Mouse (Mus musculus): ENCODE results near the gene Bag6. TPM values are rescaled to one million over a fixed set of nuclear protein-coding genes. Genes with fewer than 3 reads are reported as not detected.

Gene Bag6
- polyA plus RNA-seq, 1 experiment from 2014 or later, result 75.7 TPM

- Histone ChIP-seq H3K4me1 (ENCODE audit: control insufficient read depth, insufficient read depth, low read length) (no peaks in the 10 kb centered on the region), H3K27me3 (ENCODE audit: control insufficient read depth, insufficient read depth, low read depth, low read length) (no peaks in the 10 kb centered on the region), H3K9me3 (replicated peaks; ENCODE audit: control insufficient read depth, low read length, poor library complexity, severe bottlenecking) (no peaks in the 10 kb centered on the region), H3K27ac (ENCODE audit: low read length) (no peak overlapping the region), H3K9ac (ENCODE audit: low read depth, low read length) (no peak overlapping the region), H3K4me3 (ENCODE audit: low read depth, low read length) (no peak overlapping the region), H3K36me3 (ENCODE audit: control insufficient read depth, insufficient read depth, low read length) (peaks cover 50% of the 10 kb centered on the region), H3K4me2 (ENCODE audit: low read length) (no peak overlapping the region)
- ATAC-seq, result no peak
- WGBS, result 79% methylated on average over 12 of the region's 12 CpGs
These were observed 38.4 kb upstream of the Bag6 start for GRCm38 (mm10) chr17:35096597-35096996.

- Histone ChIP-seq H3K4me3 (ENCODE audit: low read depth, low read length) (no peak overlapping the region), H3K9ac (ENCODE audit: low read depth, low read length) (no peak overlapping the region), H3K27ac (ENCODE audit: low read length) (no peak overlapping the region), H3K9me3 (replicated peaks; ENCODE audit: control insufficient read depth, low read length, poor library complexity, severe bottlenecking) (no peaks in the 10 kb centered on the region), H3K4me2 (ENCODE audit: low read length) (no peak overlapping the region), H3K27me3 (ENCODE audit: control insufficient read depth, insufficient read depth, low read depth, low read length) (no peaks in the 10 kb centered on the region), H3K36me3 (ENCODE audit: control insufficient read depth, insufficient read depth, low read length) (peaks cover 51% of the 10 kb centered on the region), H3K4me1 (ENCODE audit: control insufficient read depth, insufficient read depth, low read length) (no peaks in the 10 kb centered on the region)
- no peak for ATAC-seq
- WGBS, result 69% methylated on average over 12 of the region's 12 CpGs
These were observed 37.8 kb upstream of the Bag6 start for GRCm38 (mm10) chr17:35097164-35097655.

GRCm38 (mm10) chr17:35100196-35100765, 34.7 kb upstream of the Bag6 start:
- Histone ChIP-seq H3K9ac (ENCODE audit: low read depth, low read length) (no peak overlapping the region), H3K4me1 (ENCODE audit: control insufficient read depth, insufficient read depth, low read length) (no peaks in the 10 kb centered on the region), H3K36me3 (ENCODE audit: control insufficient read depth, insufficient read depth, low read length) (peaks cover 48% of the 10 kb centered on the region), H3K9me3 (replicated peaks; ENCODE audit: control insufficient read depth, low read length, poor library complexity, severe bottlenecking) (no peaks in the 10 kb centered on the region), H3K4me3 (ENCODE audit: low read depth, low read length) (no peak overlapping the region), H3K27ac (ENCODE audit: low read length) (no peak overlapping the region), H3K27me3 (ENCODE audit: control insufficient read depth, insufficient read depth, low read depth, low read length) (no peaks in the 10 kb centered on the region), H3K4me2 (ENCODE audit: low read length) (no peak overlapping the region)
- WGBS, result 81% methylated on average over 10 of the region's 10 CpGs
- ATAC-seq, result no peak

GRCm38 (mm10) chr17:35101161-35101560, 33.8 kb upstream of the Bag6 start:
- WGBS, result 92% methylated on average over 11 of the region's 11 CpGs
- Histone ChIP-seq H3K9ac (ENCODE audit: low read depth, low read length) (no peak overlapping the region), H3K9me3 (replicated peaks; ENCODE audit: control insufficient read depth, low read length, poor library complexity, severe bottlenecking) (no peaks in the 10 kb centered on the region), H3K4me1 (ENCODE audit: control insufficient read depth, insufficient read depth, low read length) (no peaks in the 10 kb centered on the region; the same call in 1 of the 2 replicates), H3K27ac (ENCODE audit: low read length) (no peak overlapping the region), H3K4me3 (ENCODE audit: low read depth, low read length) (no peak overlapping the region), H3K4me2 (ENCODE audit: low read length) (no peak overlapping the region), H3K27me3 (ENCODE audit: control insufficient read depth, insufficient read depth, low read depth, low read length) (no peaks in the 10 kb centered on the region), H3K36me3 (ENCODE audit: control insufficient read depth, insufficient read depth, low read length) (peaks cover 47% of the 10 kb centered on the region)
- no peak for ATAC-seq

GRCm38 (mm10) chr17:35102299-35102698, 32.7 kb upstream of the Bag6 start:
- Histone ChIP-seq H3K4me3 (ENCODE audit: low read depth, low read length) (no peak overlapping the region), H3K4me2 (ENCODE audit: low read length) (no peak overlapping the region), H3K27ac (ENCODE audit: low read length) (no peak overlapping the region), H3K9ac (ENCODE audit: low read depth, low read length) (no peak overlapping the region), H3K27me3 (ENCODE audit: control insufficient read depth, insufficient read depth, low read depth, low read length) (no peaks in the 10 kb centered on the region), H3K36me3 (ENCODE audit: control insufficient read depth, insufficient read depth, low read length) (peaks cover 40% of the 10 kb centered on the region), H3K9me3 (replicated peaks; ENCODE audit: control insufficient read depth, low read length, poor library complexity, severe bottlenecking) (no peaks in the 10 kb centered on the region), H3K4me1 (ENCODE audit: control insufficient read depth, insufficient read depth, low read length) (no peaks in the 10 kb centered on the region; the same call in 1 of the 2 replicates)
- WGBS, result 77% methylated on average over 8 of the region's 8 CpGs
- no peak for ATAC-seq

GRCm38 (mm10) chr17:35103221-35103690, 31.7 kb upstream of the Bag6 start:
- H3K27me3 ChIP-seq (ENCODE audit: control insufficient read depth, insufficient read depth, low read depth, low read length), result no peaks in the 10 kb centered on the region
- no peak overlapping the region for H3K27ac ChIP-seq (ENCODE audit: low read length)
- no peaks in the 10 kb centered on the region for H3K9me3 ChIP-seq (replicated peaks; ENCODE audit: control insufficient read depth, low read length, poor library complexity, severe bottlenecking)
- peaks cover 35% of the 10 kb centered on the region for H3K36me3 ChIP-seq (ENCODE audit: control insufficient read depth, insufficient read depth, low read length)
- no peak overlapping the region for H3K4me3 ChIP-seq (ENCODE audit: low read depth, low read length)
- no peak for ATAC-seq
- no peaks in the 10 kb centered on the region; the same call in 1 of the 2 replicates for H3K4me1 ChIP-seq (ENCODE audit: control insufficient read depth, insufficient read depth, low read length)
- WGBS, result 71% methylated on average over 6 of the region's 6 CpGs
- H3K4me2 ChIP-seq (ENCODE audit: low read length), result no peak overlapping the region
- no peak overlapping the region for H3K9ac ChIP-seq (ENCODE audit: low read depth, low read length)

- WGBS, result 95% methylated on average over 7 of the region's 7 CpGs
These were observed 30.9 kb upstream of the Bag6 start for GRCm38 (mm10) chr17:35104079-35104478.

GRCm38 (mm10) chr17:35104754-35105153, 30.2 kb upstream of the Bag6 start:
- 77% methylated on average over 6 of the region's 6 CpGs for WGBS
- no peak overlapping the region for H3K9ac ChIP-seq (ENCODE audit: low read depth, low read length)
- H3K27me3 ChIP-seq (ENCODE audit: control insufficient read depth, insufficient read depth, low read depth, low read length), result no peaks in the 10 kb centered on the region
- no peaks in the 10 kb centered on the region; the same call in 1 of the 2 replicates for H3K4me1 ChIP-seq (ENCODE audit: control insufficient read depth, insufficient read depth, low read length)
- H3K27ac ChIP-seq (ENCODE audit: low read length), result no peak overlapping the region
- no peak for ATAC-seq
- H3K4me2 ChIP-seq (ENCODE audit: low read length), result no peak overlapping the region
- no peaks in the 10 kb centered on the region for H3K9me3 ChIP-seq (replicated peaks; ENCODE audit: control insufficient read depth, low read length, poor library complexity, severe bottlenecking)
- H3K4me3 ChIP-seq (ENCODE audit: low read depth, low read length), result no peak overlapping the region
- peaks cover 25% of the 10 kb centered on the region for H3K36me3 ChIP-seq (ENCODE audit: control insufficient read depth, insufficient read depth, low read length)

More at GRCm38 (mm10) chr17:35104079-35104478, 30.9 kb upstream of the Bag6 start:
- no peak for ATAC-seq
- H3K27me3 ChIP-seq (ENCODE audit: control insufficient read depth, insufficient read depth, low read depth, low read length), result no peaks in the 10 kb centered on the region
- H3K9me3 ChIP-seq (replicated peaks; ENCODE audit: control insufficient read depth, low read length, poor library complexity, severe bottlenecking), result no peaks in the 10 kb centered on the region
- no peaks in the 10 kb centered on the region; the same call in 1 of the 2 replicates for H3K4me1 ChIP-seq (ENCODE audit: control insufficient read depth, insufficient read depth, low read length)
- H3K9ac ChIP-seq (ENCODE audit: low read depth, low read length), result 0 out of 2 replicates have a peak overlapping the region, but pooled peaks have one; percentile 10
- no peak overlapping the region for H3K4me3 ChIP-seq (ENCODE audit: low read depth, low read length)
- H3K27ac ChIP-seq (ENCODE audit: low read length), result no peak overlapping the region
- H3K4me2 ChIP-seq (ENCODE audit: low read length), result no peak overlapping the region
- peaks cover 31% of the 10 kb centered on the region for H3K36me3 ChIP-seq (ENCODE audit: control insufficient read depth, insufficient read depth, low read length)

- H3K9ac ChIP-seq (ENCODE audit: low read depth, low read length), result peak overlapping the region; percentile 43; the same call in 1 of the 2 replicates
- H3K4me2 ChIP-seq (ENCODE audit: low read length), result peak overlapping the region; percentile 23; the same call in 1 of the 2 replicates
- H3K27ac ChIP-seq (ENCODE audit: low read length), result no peak overlapping the region
- H3K27me3 ChIP-seq (ENCODE audit: control insufficient read depth, insufficient read depth, low read depth, low read length), result no peaks in the 10 kb centered on the region; the same call in 1 of the 2 replicates
- peaks cover 20% of the 10 kb centered on the region for H3K36me3 ChIP-seq (ENCODE audit: control insufficient read depth, insufficient read depth, low read length)
- 21% methylated on average over 13 of the region's 13 CpGs for WGBS
- ATAC-seq, result no peak
- H3K4me1 ChIP-seq (ENCODE audit: control insufficient read depth, insufficient read depth, low read length), result no peaks in the 10 kb centered on the region; the same call in 1 of the 2 replicates
- H3K9me3 ChIP-seq (replicated peaks; ENCODE audit: control insufficient read depth, low read length, poor library complexity, severe bottlenecking), result no peaks in the 10 kb centered on the region
- no peak overlapping the region for H3K4me3 ChIP-seq (ENCODE audit: low read depth, low read length)
These were observed 29.1 kb upstream of the Bag6 start for GRCm38 (mm10) chr17:35105740-35106389.

All from midbrain, embryonic 16.5 days (tissue).